Mouse (Mus musculus): ENCODE measurements around the gene Tmem183a. TPM values are rescaled to one million over a fixed set of nuclear protein-coding genes. Genes with fewer than 3 reads are reported as not detected.

Tmem183a gene
- polyA plus RNA-seq, 1 experiment from 2014 or later: 93.7 TPM

- H3K9ac ChIP-seq (ENCODE audit: low read length): no peak overlapping the region
- H3K4me1 ChIP-seq (ENCODE audit: control insufficient read depth, insufficient read depth, low read length): no peaks in the 10 kb centered on the region
- H3K27ac ChIP-seq (ENCODE audit: low read length): no peak overlapping the region
- H3K4me2 ChIP-seq (ENCODE audit: low read depth, low read length): no peak overlapping the region
- ATAC-seq (ENCODE audit: insufficient read depth, low FRiP score): no peak
- H3K9me3 ChIP-seq (replicated peaks; ENCODE audit: control insufficient read depth, low read length): no peaks in the 10 kb centered on the region
- H3K4me3 ChIP-seq (replicated peaks; ENCODE audit: low read length): no peak overlapping the region
- H3K36me3 ChIP-seq (ENCODE audit: control insufficient read depth, insufficient read depth, low read length): no peaks in the 10 kb centered on the region
- 74% methylated on average over 5 of the region's 5 CpGs for WGBS
- no peaks in the 10 kb centered on the region for H3K27me3 ChIP-seq (ENCODE audit: control insufficient read depth, insufficient read depth, low read length)
These were observed 46.6 kb downstream of the Tmem183a start for GRCm38 (mm10) chr1:134315181-134315580.

- no peak overlapping the region for H3K4me3 ChIP-seq (replicated peaks; ENCODE audit: low read length)
- no peak for ATAC-seq (ENCODE audit: insufficient read depth, low FRiP score)
- no peak overlapping the region for H3K27ac ChIP-seq (ENCODE audit: low read length)
- WGBS: 87% methylated on average over 7 of the region's 7 CpGs
- H3K27me3 ChIP-seq (ENCODE audit: control insufficient read depth, insufficient read depth, low read length): no peaks in the 10 kb centered on the region
- no peak overlapping the region for H3K4me2 ChIP-seq (ENCODE audit: low read depth, low read length)
- no peak overlapping the region for H3K9ac ChIP-seq (ENCODE audit: low read length)
- no peaks in the 10 kb centered on the region for H3K36me3 ChIP-seq (ENCODE audit: control insufficient read depth, insufficient read depth, low read length)
- no peaks in the 10 kb centered on the region for H3K4me1 ChIP-seq (ENCODE audit: control insufficient read depth, insufficient read depth, low read length)
- no peaks in the 10 kb centered on the region for H3K9me3 ChIP-seq (replicated peaks; ENCODE audit: control insufficient read depth, low read length)
These were observed 50.0 kb downstream of the Tmem183a start for GRCm38 (mm10) chr1:134311760-134312159.

GRCm38 (mm10) chr1:134310729-134311128, 51.0 kb downstream of the Tmem183a start:
- Histone ChIP-seq H3K4me3 (replicated peaks; ENCODE audit: low read length) (no peak overlapping the region), H3K36me3 (ENCODE audit: control insufficient read depth, insufficient read depth, low read length) (no peaks in the 10 kb centered on the region), H3K9ac (ENCODE audit: low read length) (no peak overlapping the region), H3K27ac (ENCODE audit: low read length) (no peak overlapping the region), H3K4me1 (ENCODE audit: control insufficient read depth, insufficient read depth, low read length) (no peaks in the 10 kb centered on the region), H3K27me3 (ENCODE audit: control insufficient read depth, insufficient read depth, low read length) (no peaks in the 10 kb centered on the region), H3K9me3 (replicated peaks; ENCODE audit: control insufficient read depth, low read length) (no peaks in the 10 kb centered on the region), H3K4me2 (ENCODE audit: low read depth, low read length) (no peak overlapping the region)
- WGBS: 85% methylated on average over 3 of the region's 3 CpGs
- no peak for ATAC-seq (ENCODE audit: insufficient read depth, low FRiP score)

GRCm38 (mm10) chr1:134310291-134310690, 51.5 kb downstream of the Tmem183a start:
- H3K9me3 ChIP-seq (replicated peaks; ENCODE audit: control insufficient read depth, low read length): no peaks in the 10 kb centered on the region
- WGBS: 83% methylated on average over 2 of the region's 2 CpGs
- no peak for ATAC-seq (ENCODE audit: insufficient read depth, low FRiP score)
- no peaks in the 10 kb centered on the region for H3K27me3 ChIP-seq (ENCODE audit: control insufficient read depth, insufficient read depth, low read length)
- no peak overlapping the region for H3K9ac ChIP-seq (ENCODE audit: low read length)
- H3K27ac ChIP-seq (ENCODE audit: low read length): no peak overlapping the region
- H3K4me1 ChIP-seq (ENCODE audit: control insufficient read depth, insufficient read depth, low read length): no peaks in the 10 kb centered on the region
- no peak overlapping the region for H3K4me3 ChIP-seq (replicated peaks; ENCODE audit: low read length)
- no peak overlapping the region for H3K4me2 ChIP-seq (ENCODE audit: low read depth, low read length)
- H3K36me3 ChIP-seq (ENCODE audit: control insufficient read depth, insufficient read depth, low read length): no peaks in the 10 kb centered on the region

- no peaks in the 10 kb centered on the region for H3K36me3 ChIP-seq (ENCODE audit: control insufficient read depth, insufficient read depth, low read length)
- H3K9ac ChIP-seq (ENCODE audit: low read length): no peak overlapping the region
- H3K9me3 ChIP-seq (replicated peaks; ENCODE audit: control insufficient read depth, low read length): no peaks in the 10 kb centered on the region
- H3K27ac ChIP-seq (ENCODE audit: low read length): no peak overlapping the region
- H3K4me3 ChIP-seq (replicated peaks; ENCODE audit: low read length): no peak overlapping the region
- no peak for ATAC-seq (ENCODE audit: insufficient read depth, low FRiP score)
- no peaks in the 10 kb centered on the region for H3K27me3 ChIP-seq (ENCODE audit: control insufficient read depth, insufficient read depth, low read length)
- peaks cover 8% of the 10 kb centered on the region; the same call in 1 of the 2 replicates for H3K4me1 ChIP-seq (ENCODE audit: control insufficient read depth, insufficient read depth, low read length)
- WGBS: 67% methylated on average over 10 of the region's 10 CpGs
- no peak overlapping the region for H3K4me2 ChIP-seq (ENCODE audit: low read depth, low read length)
These were observed 54.4 kb downstream of the Tmem183a start for GRCm38 (mm10) chr1:134307409-134307808.

GRCm38 (mm10) chr1:134304940-134305339, 56.8 kb downstream of the Tmem183a start:
- Histone ChIP-seq H3K4me1 (ENCODE audit: control insufficient read depth, insufficient read depth, low read length) (peaks cover 11% of the 10 kb centered on the region; the same call in 1 of the 2 replicates), H3K36me3 (ENCODE audit: control insufficient read depth, insufficient read depth, low read length) (no peaks in the 10 kb centered on the region), H3K4me3 (replicated peaks; ENCODE audit: low read length) (no peak overlapping the region), H3K27me3 (ENCODE audit: control insufficient read depth, insufficient read depth, low read length) (peaks cover 4% of the 10 kb centered on the region; the same call in 1 of the 2 replicates), H3K9ac (ENCODE audit: low read length) (no peak overlapping the region), H3K9me3 (replicated peaks; ENCODE audit: control insufficient read depth, low read length) (no peaks in the 10 kb centered on the region), H3K4me2 (ENCODE audit: low read depth, low read length) (no peak overlapping the region), H3K27ac (ENCODE audit: low read length) (no peak overlapping the region)
- no peak for ATAC-seq (ENCODE audit: insufficient read depth, low FRiP score)
- 89% methylated on average over 9 of the region's 9 CpGs for WGBS

- peak; percentile 37; the same call in 1 of the 2 replicates for ATAC-seq (ENCODE audit: insufficient read depth, low FRiP score)
- Histone ChIP-seq H3K36me3 (ENCODE audit: control insufficient read depth, insufficient read depth, low read length) (no peaks in the 10 kb centered on the region), H3K27ac (ENCODE audit: low read length) (peak overlapping the region; percentile 80), H3K27me3 (ENCODE audit: control insufficient read depth, insufficient read depth, low read length) (peaks cover 11% of the 10 kb centered on the region), H3K4me3 (replicated peaks; ENCODE audit: low read length) (no peak overlapping the region), H3K9me3 (replicated peaks; ENCODE audit: control insufficient read depth, low read length) (no peaks in the 10 kb centered on the region), H3K4me1 (ENCODE audit: control insufficient read depth, insufficient read depth, low read length) (peaks cover 11% of the 10 kb centered on the region; the same call in 1 of the 2 replicates), H3K4me2 (ENCODE audit: low read depth, low read length) (0 out of 2 replicates have a peak overlapping the region, but pooled peaks have one; percentile 5), H3K9ac (ENCODE audit: low read length) (0 out of 2 replicates have a peak overlapping the region, but pooled peaks have one; percentile 36)
- WGBS: 21% methylated on average over 8 of the region's 8 CpGs
These were observed 59.1 kb downstream of the Tmem183a start for GRCm38 (mm10) chr1:134302568-134303238.

GRCm38 (mm10) chr1:134298636-134299411, 63.0 kb downstream of the Tmem183a start:
- Histone ChIP-seq H3K4me2 (ENCODE audit: low read depth, low read length) (peak overlapping the region; percentile 74), H3K27ac (ENCODE audit: low read length) (no peak overlapping the region), H3K4me1 (ENCODE audit: control insufficient read depth, insufficient read depth, low read length) (peaks cover 11% of the 10 kb centered on the region; the same call in 1 of the 2 replicates), H3K27me3 (ENCODE audit: control insufficient read depth, insufficient read depth, low read length) (peaks cover 11% of the 10 kb centered on the region), H3K4me3 (replicated peaks; ENCODE audit: low read length) (peak overlapping the region; percentile 57), H3K36me3 (ENCODE audit: control insufficient read depth, insufficient read depth, low read length) (no peaks in the 10 kb centered on the region), H3K9ac (ENCODE audit: low read length) (peak overlapping the region; percentile 73), H3K9me3 (replicated peaks; ENCODE audit: control insufficient read depth, low read length) (peaks cover 4% of the 10 kb centered on the region; the same call in 1 of the 2 replicates)
- WGBS: 5% methylated on average over 56 of the region's 59 CpGs
- peak; percentile 35; the same call in 1 of the 2 replicates for ATAC-seq (ENCODE audit: insufficient read depth, low FRiP score)

- H3K27ac ChIP-seq (ENCODE audit: low read length): no peak overlapping the region
- no peak for ATAC-seq (ENCODE audit: insufficient read depth, low FRiP score)
- H3K9ac ChIP-seq (ENCODE audit: low read length): no peak overlapping the region
- peaks cover 4% of the 10 kb centered on the region; the same call in 1 of the 2 replicates for H3K9me3 ChIP-seq (replicated peaks; ENCODE audit: control insufficient read depth, low read length)
- H3K4me1 ChIP-seq (ENCODE audit: control insufficient read depth, insufficient read depth, low read length): peaks cover under 1% of the 10 kb centered on the region; the same call in 1 of the 2 replicates
- H3K27me3 ChIP-seq (ENCODE audit: control insufficient read depth, insufficient read depth, low read length): peaks cover 11% of the 10 kb centered on the region
- H3K4me3 ChIP-seq (replicated peaks; ENCODE audit: low read length): no peak overlapping the region
- no peaks in the 10 kb centered on the region for H3K36me3 ChIP-seq (ENCODE audit: control insufficient read depth, insufficient read depth, low read length)
- WGBS: 87% methylated on average over 8 of the region's 8 CpGs
- no peak overlapping the region for H3K4me2 ChIP-seq (ENCODE audit: low read depth, low read length)
These were observed 64.5 kb downstream of the Tmem183a start for GRCm38 (mm10) chr1:134297265-134297664.
